Mouse (Mus musculus): ENCODE measurements around the gene Spryd4. TPM values are rescaled to one million over a fixed set of nuclear protein-coding genes. Genes with fewer than 3 reads are reported as not detected.

Gene Spryd4
- polyA plus RNA-seq, 1 experiment from 2014 or later: 23.8 TPM

DNA sequence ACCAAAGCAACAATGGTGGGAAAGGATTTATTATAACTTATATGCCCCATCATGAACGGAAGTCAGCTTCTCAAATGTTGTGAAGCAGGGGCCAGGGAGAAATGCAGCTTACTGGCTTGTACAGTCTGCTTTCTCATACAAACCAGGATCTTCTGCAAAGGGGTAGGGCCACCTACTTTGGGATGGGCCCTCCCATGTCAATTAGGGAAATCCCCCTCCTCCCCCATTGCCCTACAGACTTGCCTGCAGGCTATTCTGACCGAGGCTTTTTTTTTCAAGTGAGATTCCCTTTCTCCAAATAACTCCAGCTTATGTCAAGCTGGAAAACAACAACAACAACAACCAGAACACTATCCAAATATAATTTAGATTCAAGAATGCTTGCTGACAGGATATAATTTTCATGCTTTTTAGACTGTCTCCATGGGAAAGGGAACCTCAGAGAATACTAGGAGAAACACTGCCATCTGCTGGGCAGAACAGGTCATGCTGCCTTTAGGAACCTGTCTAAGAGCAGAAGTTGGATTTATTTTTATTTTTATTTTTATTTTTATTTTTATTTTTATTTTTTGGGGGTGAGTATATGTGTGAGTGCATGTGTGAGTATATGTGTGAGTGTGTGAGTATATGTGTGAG is 23.2 kb downstream of the Spryd4 start:
- ATAC-seq (0 out of 2 replicates have a peak, but pooled peaks have one; percentile 44), DNase-seq (ENCODE audit: low spot score) (peak; percentile 90)
- H3K36me3 ChIP-seq (ENCODE audit: control insufficient read depth, insufficient read depth, low read length): no peaks in the 10 kb centered on the region
- no peak overlapping the region for H3K9ac ChIP-seq (ENCODE audit: low read length)
- no peaks in the 10 kb centered on the region for H3K9me3 ChIP-seq (replicated peaks; ENCODE audit: control insufficient read depth, low read length)
- H3K4me1 ChIP-seq (ENCODE audit: control insufficient read depth, insufficient read depth, low read length): no peaks in the 10 kb centered on the region
- no peak overlapping the region for H3K4me3 ChIP-seq (ENCODE audit: low read depth, low read length)
- H3K27ac ChIP-seq (ENCODE audit: low read depth, low read length): no peak overlapping the region
- no peaks in the 10 kb centered on the region for H3K27me3 ChIP-seq (replicated peaks; ENCODE audit: control insufficient read depth, insufficient read depth, low read length)
- WGBS: 45% methylated on average over 2 of the region's 2 CpGs
- no peak overlapping the region for H3K4me2 ChIP-seq (ENCODE audit: low read length)

DNA sequence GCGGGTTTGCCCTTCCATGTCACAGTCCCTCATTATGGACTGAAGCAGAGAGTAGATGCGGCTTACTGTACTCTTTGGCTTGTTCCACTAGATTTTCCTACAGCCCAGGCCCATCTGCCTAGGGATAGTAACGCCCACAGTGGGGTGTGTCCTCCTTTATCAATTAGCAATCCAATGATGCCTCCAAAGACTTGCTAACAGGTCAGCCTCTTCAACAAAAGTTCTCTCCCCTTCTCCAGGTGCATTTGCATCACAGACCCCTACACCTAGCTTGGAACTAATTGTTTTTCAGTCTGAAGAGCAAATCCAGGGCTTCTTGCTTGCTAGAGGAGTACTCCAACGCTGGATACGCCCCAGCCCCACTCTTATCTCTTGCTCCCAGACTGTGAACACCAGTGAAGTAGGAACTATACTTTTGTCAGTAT is 24.4 kb downstream of the Spryd4 start:
- H3K36me3 ChIP-seq (ENCODE audit: control insufficient read depth, insufficient read depth, low read length): no peaks in the 10 kb centered on the region
- H3K9me3 ChIP-seq (replicated peaks; ENCODE audit: control insufficient read depth, low read length): no peaks in the 10 kb centered on the region
- H3K27ac ChIP-seq (ENCODE audit: low read depth, low read length): no peak overlapping the region
- DNase-seq (ENCODE audit: low spot score) (no peak), ATAC-seq (no peak)
- no peaks in the 10 kb centered on the region for H3K4me1 ChIP-seq (ENCODE audit: control insufficient read depth, insufficient read depth, low read length)
- no peak overlapping the region for H3K4me2 ChIP-seq (ENCODE audit: low read length)
- WGBS: 70% methylated on average over 5 of the region's 5 CpGs
- no peak overlapping the region for H3K4me3 ChIP-seq (ENCODE audit: low read depth, low read length)
- no peak overlapping the region for H3K9ac ChIP-seq (ENCODE audit: low read length)
- no peaks in the 10 kb centered on the region for H3K27me3 ChIP-seq (replicated peaks; ENCODE audit: control insufficient read depth, insufficient read depth, low read length)

DNA sequence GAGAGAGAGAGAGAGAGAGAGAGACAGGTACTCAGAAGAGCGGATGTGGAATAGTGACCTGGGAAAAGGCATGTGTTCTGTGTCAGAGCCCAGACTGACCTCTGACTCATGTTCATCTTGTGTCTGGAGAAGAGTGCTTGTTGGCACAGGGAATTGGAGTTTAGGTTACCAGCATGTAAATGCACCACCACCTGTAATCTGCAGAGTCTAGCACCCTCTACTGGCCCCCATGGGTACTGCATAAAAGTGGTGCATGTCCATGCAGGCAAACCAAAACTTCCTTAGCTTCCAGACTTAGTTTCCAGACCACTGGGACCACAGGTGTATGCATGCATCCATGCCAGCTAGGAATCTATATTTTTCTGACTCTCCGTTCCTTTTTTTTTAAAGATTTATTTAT is 25.6 kb downstream of the Spryd4 start:
- Histone ChIP-seq H3K9me3 (replicated peaks; ENCODE audit: control insufficient read depth, low read length) (no peaks in the 10 kb centered on the region), H3K4me1 (ENCODE audit: control insufficient read depth, insufficient read depth, low read length) (no peaks in the 10 kb centered on the region), H3K4me3 (ENCODE audit: low read depth, low read length) (no peak overlapping the region), H3K9ac (ENCODE audit: low read length) (no peak overlapping the region), H3K27ac (ENCODE audit: low read depth, low read length) (no peak overlapping the region), H3K4me2 (ENCODE audit: low read length) (no peak overlapping the region), H3K36me3 (ENCODE audit: control insufficient read depth, insufficient read depth, low read length) (no peaks in the 10 kb centered on the region), H3K27me3 (replicated peaks; ENCODE audit: control insufficient read depth, insufficient read depth, low read length) (no peaks in the 10 kb centered on the region)
- ATAC-seq: peak; percentile 34; the same call in 1 of the 2 replicates
- peak; percentile 86 for DNase-seq (ENCODE audit: low spot score)
- WGBS: 45% methylated on average over 2 of the region's 2 CpGs

DNA sequence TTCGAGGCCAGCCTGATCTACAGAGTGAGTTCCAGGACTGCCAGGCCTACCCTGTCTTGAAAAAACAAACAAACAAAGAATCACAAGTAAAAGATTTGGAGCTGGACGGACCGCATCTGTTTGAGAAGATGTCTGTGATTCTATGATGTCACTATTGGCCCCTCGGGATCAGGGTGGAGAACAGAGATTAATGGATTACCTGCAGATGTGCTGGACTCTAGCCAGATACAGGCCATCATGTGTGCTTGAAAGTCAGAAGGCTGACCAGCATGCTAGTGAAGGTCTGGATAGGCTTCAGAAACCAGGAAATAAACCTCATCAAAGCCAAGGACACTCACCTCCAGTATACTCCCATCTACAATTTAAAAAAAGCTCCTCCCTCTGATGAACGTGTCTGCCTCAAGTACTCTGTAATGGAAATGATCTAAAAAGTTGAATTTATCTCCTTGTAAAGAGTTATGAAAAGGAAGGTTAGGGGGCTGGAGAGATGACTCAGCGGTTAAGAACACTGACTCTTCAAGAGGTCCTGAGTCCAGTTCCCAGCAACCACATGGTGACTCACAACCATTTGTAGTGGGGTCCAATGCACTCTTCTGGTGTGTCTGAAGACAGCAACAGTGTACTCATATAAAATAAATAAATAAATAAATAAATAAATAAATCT is 26.2 kb downstream of the Spryd4 start:
- no peak for DNase-seq (ENCODE audit: low spot score)
- ATAC-seq: no peak
- no peaks in the 10 kb centered on the region for H3K27me3 ChIP-seq (replicated peaks; ENCODE audit: control insufficient read depth, insufficient read depth, low read length)
- H3K4me2 ChIP-seq (ENCODE audit: low read length): no peak overlapping the region
- H3K27ac ChIP-seq (ENCODE audit: low read depth, low read length): no peak overlapping the region
- H3K4me3 ChIP-seq (ENCODE audit: low read depth, low read length): no peak overlapping the region
- H3K9ac ChIP-seq (ENCODE audit: low read length): no peak overlapping the region
- H3K36me3 ChIP-seq (ENCODE audit: control insufficient read depth, insufficient read depth, low read length): no peaks in the 10 kb centered on the region
- H3K9me3 ChIP-seq (replicated peaks; ENCODE audit: control insufficient read depth, low read length): no peaks in the 10 kb centered on the region
- 79% methylated on average over 6 of the region's 6 CpGs for WGBS
- no peaks in the 10 kb centered on the region for H3K4me1 ChIP-seq (ENCODE audit: control insufficient read depth, insufficient read depth, low read length)

DNA sequence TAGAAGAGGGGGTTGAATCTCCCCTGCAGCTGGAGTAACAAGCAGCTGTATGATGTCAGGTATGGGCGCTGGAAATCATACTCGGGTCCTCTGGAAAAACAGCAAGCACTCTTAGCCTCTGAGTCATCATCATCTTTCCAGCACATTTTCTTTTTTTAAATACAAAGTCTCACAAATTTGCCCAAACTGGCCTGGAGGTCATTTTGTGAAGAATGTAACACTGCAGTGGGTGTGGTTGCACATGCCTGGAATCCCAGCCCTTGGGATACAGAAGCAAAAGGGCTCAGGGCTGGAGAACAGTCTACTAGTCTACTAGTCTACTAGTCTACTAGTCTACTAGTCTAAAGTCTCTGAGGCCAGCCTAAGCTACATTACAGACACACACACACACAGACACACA is 27.3 kb downstream of the Spryd4 start:
- Histone ChIP-seq H3K9me3 (replicated peaks; ENCODE audit: control insufficient read depth, low read length) (no peaks in the 10 kb centered on the region), H3K9ac (ENCODE audit: low read length) (no peak overlapping the region)
- DNase-seq (ENCODE audit: low spot score): no peak

DNA sequence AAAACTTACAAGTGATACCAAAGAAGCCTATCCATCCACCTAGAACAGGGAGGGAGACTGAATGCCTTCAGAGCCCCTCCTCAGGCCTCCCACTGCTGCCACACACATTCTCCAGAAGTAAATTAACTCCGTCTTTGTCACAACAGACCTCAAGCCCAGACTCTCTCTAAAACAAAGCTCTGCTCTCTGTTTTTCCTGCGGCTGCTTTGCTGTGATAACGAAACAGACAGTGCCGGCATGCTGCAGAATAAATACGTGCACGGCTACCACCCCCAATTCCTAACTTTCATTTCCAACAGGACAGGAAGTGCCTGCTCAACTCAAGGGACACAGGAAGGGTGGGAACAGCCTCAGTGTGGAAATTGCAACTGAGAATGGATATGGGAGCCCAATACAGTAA is 31.6 kb downstream of the Spryd4 start, which contains the start of gene Rbms2:
Rbms2 (minus strand) TSS at position 309 of the 400 bp plus-strand sequence.
- Histone ChIP-seq H3K9ac (ENCODE audit: low read length) (no peak within 1 kb of the TSS), H3K27me3 (replicated peaks; ENCODE audit: control insufficient read depth, insufficient read depth, low read length) (no peaks in the 10 kb centered on the region), H3K27ac (ENCODE audit: low read depth, low read length) (no peak within 1 kb of the TSS), H3K36me3 (ENCODE audit: control insufficient read depth, insufficient read depth, low read length) (no peaks in the 10 kb centered on the region), H3K4me2 (ENCODE audit: low read length) (0 out of 2 replicates have a peak within 1 kb of the TSS, but pooled peaks have one; percentile 8), H3K4me3 (ENCODE audit: low read depth, low read length) (no peak within 1 kb of the TSS), H3K9me3 (replicated peaks; ENCODE audit: control insufficient read depth, low read length) (no peaks in the 10 kb centered on the region), H3K4me1 (ENCODE audit: control insufficient read depth, insufficient read depth, low read length) (peaks cover 5% of the 10 kb centered on the region; the same call in 1 of the 2 replicates)
- DNase-seq (ENCODE audit: low spot score): no peak
- WGBS: under 1% methylated on average over 6 of the region's 6 CpGs
- no peak for ATAC-seq

More for the DNA sequence above, 27.3 kb downstream of the Spryd4 start:
- Histone ChIP-seq H3K27ac (ENCODE audit: low read depth, low read length) (no peak overlapping the region), H3K4me1 (ENCODE audit: control insufficient read depth, insufficient read depth, low read length) (no peaks in the 10 kb centered on the region), H3K36me3 (ENCODE audit: control insufficient read depth, insufficient read depth, low read length) (no peaks in the 10 kb centered on the region), H3K4me2 (ENCODE audit: low read length) (no peak overlapping the region), H3K27me3 (replicated peaks; ENCODE audit: control insufficient read depth, insufficient read depth, low read length) (no peaks in the 10 kb centered on the region), H3K4me3 (ENCODE audit: low read depth, low read length) (no peak overlapping the region)
- 94% methylated on average over 2 of the region's 2 CpGs for WGBS
- ATAC-seq: no peak

DNA sequence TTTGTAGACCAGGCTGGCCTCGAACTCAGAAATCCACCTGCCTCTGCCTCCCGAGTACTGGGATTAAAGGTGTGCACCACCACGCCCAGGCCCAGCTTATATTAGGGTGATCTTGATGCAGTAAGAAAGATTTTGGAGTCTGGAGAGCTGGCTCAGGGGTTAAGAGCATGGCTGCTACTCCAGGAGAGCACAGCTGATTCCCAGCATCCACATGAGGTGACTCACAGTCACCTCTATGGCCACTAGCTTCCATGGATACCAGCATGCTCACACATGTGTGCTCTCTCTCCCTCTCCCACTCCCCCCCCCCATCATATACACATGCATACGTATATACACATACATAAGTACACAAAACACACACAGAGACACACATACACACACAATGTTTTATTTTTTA is 34.3 kb downstream of the Spryd4 start:
- Histone ChIP-seq H3K4me2 (ENCODE audit: low read length) (no peak overlapping the region), H3K4me3 (ENCODE audit: low read depth, low read length) (no peak overlapping the region), H3K9me3 (replicated peaks; ENCODE audit: control insufficient read depth, low read length) (no peaks in the 10 kb centered on the region), H3K36me3 (ENCODE audit: control insufficient read depth, insufficient read depth, low read length) (no peaks in the 10 kb centered on the region), H3K9ac (ENCODE audit: low read length) (no peak overlapping the region), H3K27me3 (replicated peaks; ENCODE audit: control insufficient read depth, insufficient read depth, low read length) (no peaks in the 10 kb centered on the region), H3K27ac (ENCODE audit: low read depth, low read length) (no peak overlapping the region), H3K4me1 (ENCODE audit: control insufficient read depth, insufficient read depth, low read length) (peaks cover 8% of the 10 kb centered on the region; the same call in 1 of the 2 replicates)
- DNase-seq (ENCODE audit: low spot score): no peak
- 84% methylated on average over 4 of the region's 4 CpGs for WGBS
- ATAC-seq: no peak

DNA sequence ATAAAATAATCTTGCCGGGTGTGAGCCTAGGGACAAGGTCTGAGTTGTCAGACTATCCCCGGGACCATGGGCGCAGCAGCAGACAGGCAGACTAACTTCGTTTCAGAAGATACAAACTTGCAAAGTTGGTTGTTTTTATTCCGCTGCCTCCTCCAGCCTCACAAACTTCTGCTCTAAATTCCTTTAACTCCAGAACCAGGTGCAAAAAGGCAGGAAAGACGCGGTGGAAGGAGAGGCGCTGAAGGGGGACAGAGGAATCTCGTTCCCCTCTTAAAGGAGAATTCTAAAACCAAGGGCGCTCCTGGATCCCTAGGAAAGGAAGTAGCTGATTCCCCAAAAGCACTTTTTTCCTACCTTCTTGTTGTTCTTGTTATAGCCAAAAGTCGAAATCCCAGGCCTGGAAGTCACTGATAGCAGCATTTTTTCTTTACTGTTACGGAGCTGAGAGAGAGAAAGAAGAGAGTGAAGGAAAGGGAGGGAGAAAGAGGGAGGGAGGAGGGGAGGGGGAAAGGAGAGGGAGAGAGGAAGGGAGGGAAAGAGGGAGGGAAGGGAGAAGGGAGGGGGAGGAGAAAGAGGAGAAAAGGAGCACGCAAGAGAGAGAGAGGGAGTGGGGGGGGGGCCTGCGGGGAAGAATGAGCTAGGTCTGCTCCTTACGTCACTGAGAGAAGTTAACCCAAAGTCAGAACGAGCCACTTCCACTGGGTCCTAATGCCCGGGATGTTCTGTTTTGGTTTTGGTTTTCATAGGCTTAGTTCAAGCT is 35.4 kb downstream of the Spryd4 start:
- ATAC-seq (peak; percentile 92), DNase-seq (ENCODE audit: low spot score) (peak; percentile 92)
- Histone ChIP-seq H3K4me3 (ENCODE audit: low read depth, low read length) (peak overlapping the region; percentile 36), H3K4me1 (ENCODE audit: control insufficient read depth, insufficient read depth, low read length) (peaks cover 8% of the 10 kb centered on the region; the same call in 1 of the 2 replicates), H3K27me3 (replicated peaks; ENCODE audit: control insufficient read depth, insufficient read depth, low read length) (no peaks in the 10 kb centered on the region), H3K9me3 (replicated peaks; ENCODE audit: control insufficient read depth, low read length) (no peaks in the 10 kb centered on the region), H3K4me2 (ENCODE audit: low read length) (peak overlapping the region; percentile 65), H3K27ac (ENCODE audit: low read depth, low read length) (no peak overlapping the region), H3K9ac (ENCODE audit: low read length) (peak overlapping the region; percentile 52), H3K36me3 (ENCODE audit: control insufficient read depth, insufficient read depth, low read length) (no peaks in the 10 kb centered on the region)
- WGBS: under 1% methylated on average over 17 of the region's 17 CpGs

Data from forebrain, embryonic 14.5 days (tissue).